Mouse (Mus musculus): ENCODE measurements around the gene Mrm3.
"Not testable (repeated sequence)": the region's sequence is repeated elsewhere in the genome, so short reads cannot be mapped to it uniquely, and the experiment has no call there.

The Mrm3 gene

DNA sequence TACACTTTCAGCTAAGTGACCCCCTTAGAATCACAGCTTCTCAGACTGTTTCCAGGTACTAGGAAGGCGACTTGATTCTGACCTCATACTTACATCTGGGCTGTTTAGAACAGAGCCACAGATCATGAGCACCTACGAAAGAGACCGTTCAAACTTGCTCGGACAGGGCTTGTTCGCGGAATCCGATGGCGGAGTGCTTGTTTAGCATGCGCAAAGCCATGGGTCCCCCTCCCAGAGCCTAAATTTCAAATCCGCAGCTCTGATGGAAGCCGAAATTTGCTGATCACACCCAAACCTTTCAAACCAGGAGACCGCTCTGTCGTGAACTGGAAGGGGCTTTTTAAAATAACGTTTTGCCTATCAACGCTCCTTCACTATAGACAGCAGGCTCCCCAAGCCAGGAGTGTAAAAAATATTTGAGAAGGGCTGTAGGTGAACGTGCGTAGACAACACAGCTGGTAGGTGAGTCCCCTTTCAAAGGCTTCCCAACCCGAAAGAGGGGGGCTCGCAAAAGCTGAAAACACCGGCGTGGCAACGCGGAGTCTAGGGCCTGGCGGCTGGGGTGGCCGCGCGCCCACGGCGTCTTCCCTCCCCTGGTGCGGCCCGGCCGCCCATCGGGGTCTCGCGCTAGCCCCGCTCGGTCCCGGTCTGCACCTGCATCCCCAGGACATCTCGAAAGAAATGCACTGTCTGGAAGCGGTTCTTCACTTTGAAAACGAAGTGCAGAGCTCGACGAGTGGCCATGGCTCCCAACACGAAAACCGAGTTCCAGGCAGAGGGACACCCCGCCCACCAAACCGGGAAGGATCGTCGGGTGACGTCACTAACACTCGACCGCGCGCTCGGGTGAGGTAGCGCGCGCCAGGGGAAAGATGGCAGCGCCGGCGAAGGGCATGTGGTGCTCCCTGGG, at the start of gene Mrm3, which contains the start of gene Glod4:
TSS of gene Mrm3 (plus strand) at position 815 of the 910 bp plus-strand sequence.
TSS of gene Glod4 (minus strand) at position 825 of the 910 bp plus-strand sequence.
- peak; percentile 95 for DNase-seq (ENCODE audit: extremely low spot score, low spot score)

DNA sequence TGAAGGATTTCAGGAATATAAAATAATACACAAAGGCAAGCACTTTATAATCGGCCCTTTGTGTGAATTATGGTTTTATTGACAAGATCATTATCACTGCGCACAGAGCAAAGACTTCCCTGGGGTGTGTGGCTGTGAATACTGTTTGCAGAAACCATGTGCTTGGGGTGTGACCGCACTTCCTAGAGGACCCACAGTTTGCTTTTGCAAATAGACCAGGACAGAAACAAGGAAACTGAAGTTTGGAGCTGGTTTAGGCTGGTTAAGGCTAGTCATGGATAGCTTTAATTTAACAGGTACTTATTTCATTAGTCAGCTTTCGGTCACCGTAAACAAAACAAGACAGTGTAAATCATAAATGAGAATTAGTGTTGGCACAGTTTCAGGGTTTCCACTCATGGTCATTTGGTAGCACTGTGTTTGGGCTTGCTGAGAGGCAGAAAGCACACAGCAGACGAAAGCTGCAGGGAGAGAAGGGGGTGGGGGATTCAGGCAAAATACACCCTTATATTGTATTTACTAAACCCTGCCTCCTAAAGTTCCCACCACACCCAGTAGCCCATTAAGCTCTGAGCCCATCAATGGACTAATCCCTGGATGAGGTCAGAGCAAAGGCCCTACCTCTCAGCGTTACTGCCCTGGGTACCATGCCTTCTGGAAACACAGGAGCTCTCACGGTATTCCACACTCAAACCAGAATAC, 47.1 kb upstream of the Mrm3 start:
- no peak for DNase-seq (ENCODE audit: extremely low spot score, low spot score)

DNA sequence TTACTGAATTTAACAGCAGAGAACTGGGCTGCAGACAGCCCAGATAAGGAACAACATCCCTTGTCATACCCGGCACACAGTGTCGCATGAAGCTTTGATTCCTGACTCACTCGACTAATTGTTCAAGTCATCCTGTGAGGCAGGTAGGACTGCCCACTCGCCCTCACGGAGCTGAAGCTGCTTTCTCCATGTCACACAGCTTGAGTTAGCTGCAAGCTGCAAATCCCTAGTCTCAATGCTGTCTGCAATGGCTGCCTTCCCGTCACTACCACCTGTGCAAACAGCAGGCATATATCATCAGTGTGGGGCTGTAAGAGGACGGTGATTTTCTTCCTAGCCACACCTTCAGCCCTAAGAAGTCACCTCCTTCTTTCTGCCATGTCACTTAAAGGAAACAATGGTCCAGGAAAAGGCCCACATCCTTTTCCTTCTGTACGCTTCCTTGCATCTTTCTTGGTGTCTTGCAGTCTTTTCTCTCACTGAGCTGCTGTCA, 46.5 kb upstream of the Mrm3 start:
- no peak for DNase-seq (ENCODE audit: extremely low spot score, low spot score)

DNA sequence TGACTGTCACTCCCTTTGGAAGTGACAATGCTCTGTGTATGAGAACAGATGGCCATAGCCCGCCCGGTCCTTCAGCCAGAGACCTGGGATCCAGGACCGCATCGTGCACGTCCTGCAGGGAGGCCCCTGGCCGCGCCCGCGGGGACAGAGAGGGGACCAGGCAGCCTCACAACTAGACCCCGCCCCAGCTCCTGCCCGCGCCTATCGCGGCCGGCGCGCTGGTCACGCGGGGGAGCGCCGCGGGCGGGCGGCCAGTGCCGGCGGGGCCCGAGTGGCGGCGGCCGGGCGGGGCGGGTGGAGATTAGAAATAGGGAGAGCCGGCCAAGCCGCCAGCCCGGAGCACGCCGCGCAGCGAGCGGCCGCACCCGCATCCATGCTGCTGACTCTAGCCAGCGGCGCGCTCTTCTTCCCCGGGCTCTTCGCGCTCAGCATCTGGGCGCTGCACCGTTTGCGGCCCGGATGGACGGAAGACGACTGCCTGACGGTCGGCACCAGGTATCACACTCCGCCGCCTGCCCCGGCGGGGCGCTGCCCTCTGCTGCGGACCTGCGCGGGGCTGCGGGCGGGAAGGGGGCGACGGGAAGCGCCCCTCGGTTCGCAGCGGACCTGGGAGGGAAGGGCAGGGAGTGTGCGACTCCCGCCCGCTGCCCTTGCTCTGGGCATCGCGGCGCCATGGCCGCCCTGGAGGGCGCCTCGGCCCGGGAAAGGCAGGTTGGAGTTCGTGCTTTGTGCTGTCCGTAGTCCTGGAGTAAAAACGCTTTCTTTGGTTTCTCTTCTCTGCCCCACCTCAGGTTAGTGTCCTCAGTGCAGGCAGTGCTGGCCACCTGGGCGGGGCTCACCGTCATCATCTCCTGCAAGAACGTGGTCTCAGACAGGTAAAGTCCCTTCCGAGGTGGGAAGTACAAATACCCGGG, 41.5 kb upstream of the Mrm3 start:
- peak; percentile 78 for DNase-seq (ENCODE audit: extremely low spot score, low spot score)

DNA sequence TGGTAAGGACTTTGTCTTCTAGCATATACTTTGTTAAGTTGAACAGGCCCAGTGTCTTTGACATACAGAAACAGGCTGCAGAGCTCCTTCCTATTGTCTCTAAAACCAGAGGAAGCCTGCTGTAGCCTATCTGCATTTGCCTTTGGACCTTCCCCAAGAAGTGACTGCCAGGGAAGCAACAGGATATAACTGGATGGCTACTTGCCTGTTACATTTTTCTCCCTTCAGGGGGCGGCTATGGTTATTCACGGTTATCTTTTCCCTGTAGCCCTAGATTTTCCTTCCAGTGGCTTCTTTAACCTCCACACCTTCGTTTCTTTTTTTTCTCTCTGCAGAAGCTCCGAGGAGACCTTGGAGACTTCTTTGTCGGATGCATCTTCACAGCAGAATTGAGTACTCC, 36.7 kb upstream of the Mrm3 start:
- no peak for DNase-seq (ENCODE audit: extremely low spot score, low spot score)

- no peak for DNase-seq (ENCODE audit: extremely low spot score, low spot score)
These were observed 33.1 kb upstream of the Mrm3 start for GRCm38 (mm10) chr11:76210228-76210985.

GRCm38 (mm10) chr11:76211595-76211994, 31.9 kb upstream of the Mrm3 start:
- DNase-seq (ENCODE audit: extremely low spot score, low spot score), result not testable (repeated sequence)

DNA sequence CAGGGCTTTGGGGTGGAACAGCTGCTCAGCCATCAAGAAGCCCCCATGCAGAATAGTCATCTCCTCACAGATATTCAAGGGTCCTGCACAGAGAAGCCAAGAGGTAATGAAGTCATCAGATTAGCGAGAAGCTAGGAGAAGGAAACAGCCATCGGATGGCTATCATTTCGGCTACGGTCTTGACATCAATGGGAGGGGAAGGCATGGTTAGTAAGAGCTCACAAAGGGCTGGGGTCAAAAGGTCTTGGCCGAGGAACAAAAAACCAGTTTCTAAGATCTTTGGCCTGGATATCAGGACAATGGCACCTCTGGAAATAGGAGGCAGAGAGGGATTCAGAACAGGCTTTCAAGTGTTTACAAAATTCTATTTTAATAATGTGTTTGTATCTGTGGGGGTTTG, 29.7 kb upstream of the Mrm3 start:
- no peak for DNase-seq (ENCODE audit: extremely low spot score, low spot score)

- no peak for DNase-seq (ENCODE audit: extremely low spot score, low spot score)
These were observed 28.5 kb upstream of the Mrm3 start for GRCm38 (mm10) chr11:76215011-76215410.

- DNase-seq (ENCODE audit: extremely low spot score, low spot score), result no peak
These were observed 27.4 kb upstream of the Mrm3 start for GRCm38 (mm10) chr11:76216049-76216540.

- DNase-seq (ENCODE audit: extremely low spot score, low spot score), result peak; percentile 58
These were observed 26.7 kb upstream of the Mrm3 start for GRCm38 (mm10) chr11:76216681-76217389.

DNA sequence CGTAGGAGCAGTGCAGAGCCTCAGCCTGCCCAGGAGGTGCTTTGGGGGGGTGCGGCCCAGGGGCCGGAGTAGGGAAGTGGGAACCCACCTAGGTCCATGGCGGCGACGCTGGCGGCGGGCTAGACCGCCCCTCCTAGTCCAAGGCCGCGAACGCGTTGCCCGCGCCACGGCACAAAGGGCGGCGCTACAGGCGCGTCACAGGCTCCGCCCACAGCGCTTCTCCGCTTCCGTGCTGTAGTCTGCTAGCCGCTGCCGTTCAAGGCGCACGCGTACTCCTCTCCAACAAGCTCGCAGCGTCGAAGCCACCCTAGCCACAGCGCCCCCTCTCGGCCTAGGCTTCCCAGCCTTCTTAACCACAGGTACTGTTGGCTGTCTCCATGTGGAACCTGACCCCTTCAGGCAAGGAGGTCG, 26.1 kb upstream of the Mrm3 start, which contains the start of the genes Dbil5 and Gemin4:
TSS of gene Dbil5 (plus strand) at position 219 of the 411 bp plus-strand sequence.
TSS of gene Gemin4 (minus strand) at position 275 of the 411 bp plus-strand sequence.
- DNase-seq (ENCODE audit: extremely low spot score, low spot score), result peak; percentile 98

- no peak for DNase-seq (ENCODE audit: extremely low spot score, low spot score)
These were observed 18.9 kb upstream of the Mrm3 start for GRCm38 (mm10) chr11:76224631-76225030.

- DNase-seq (ENCODE audit: extremely low spot score, low spot score), result no peak
These were observed 18.5 kb upstream of the Mrm3 start for GRCm38 (mm10) chr11:76225051-76225450.

DNA sequence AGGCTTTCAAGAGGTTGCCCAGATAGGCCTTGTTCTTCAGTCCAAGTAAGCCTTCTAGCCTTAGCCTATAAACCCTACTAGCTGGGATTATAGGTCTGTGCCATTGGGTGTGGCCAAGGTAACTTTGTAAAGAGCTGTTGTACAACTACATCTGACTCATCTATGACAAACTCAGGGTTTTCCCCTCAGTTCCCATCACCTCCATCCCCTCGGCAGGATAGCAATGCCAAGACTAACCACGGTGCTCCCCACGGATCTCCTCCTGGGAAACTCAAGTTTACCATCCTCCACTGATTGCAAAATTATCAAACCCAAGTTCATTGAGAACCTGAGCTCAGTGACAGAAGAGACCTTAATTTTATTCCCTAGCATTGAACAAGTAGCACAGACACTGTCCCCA, 7.4 kb upstream of the Mrm3 start:
- DNase-seq (ENCODE audit: extremely low spot score, low spot score), result no peak

DNA sequence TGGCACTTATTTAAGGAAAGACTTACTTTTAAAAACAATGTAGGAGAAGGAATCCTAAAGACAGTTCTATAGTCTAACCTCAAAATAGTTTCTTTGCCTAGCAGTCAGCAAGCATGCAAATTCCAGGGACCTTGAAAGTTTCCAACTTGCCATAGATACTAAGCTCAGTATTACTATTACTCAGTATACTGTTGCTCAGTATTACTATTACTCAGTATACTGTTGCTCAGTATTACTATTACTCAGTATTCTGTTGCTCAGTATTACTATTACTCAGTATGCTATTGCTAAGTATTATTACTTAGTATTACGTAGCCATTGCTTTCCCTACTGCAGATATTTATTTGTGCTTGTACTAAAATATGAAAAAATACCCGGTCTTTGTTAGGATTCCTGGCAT, 3.8 kb upstream of the Mrm3 start:
- no peak for DNase-seq (ENCODE audit: extremely low spot score, low spot score)

DNA sequence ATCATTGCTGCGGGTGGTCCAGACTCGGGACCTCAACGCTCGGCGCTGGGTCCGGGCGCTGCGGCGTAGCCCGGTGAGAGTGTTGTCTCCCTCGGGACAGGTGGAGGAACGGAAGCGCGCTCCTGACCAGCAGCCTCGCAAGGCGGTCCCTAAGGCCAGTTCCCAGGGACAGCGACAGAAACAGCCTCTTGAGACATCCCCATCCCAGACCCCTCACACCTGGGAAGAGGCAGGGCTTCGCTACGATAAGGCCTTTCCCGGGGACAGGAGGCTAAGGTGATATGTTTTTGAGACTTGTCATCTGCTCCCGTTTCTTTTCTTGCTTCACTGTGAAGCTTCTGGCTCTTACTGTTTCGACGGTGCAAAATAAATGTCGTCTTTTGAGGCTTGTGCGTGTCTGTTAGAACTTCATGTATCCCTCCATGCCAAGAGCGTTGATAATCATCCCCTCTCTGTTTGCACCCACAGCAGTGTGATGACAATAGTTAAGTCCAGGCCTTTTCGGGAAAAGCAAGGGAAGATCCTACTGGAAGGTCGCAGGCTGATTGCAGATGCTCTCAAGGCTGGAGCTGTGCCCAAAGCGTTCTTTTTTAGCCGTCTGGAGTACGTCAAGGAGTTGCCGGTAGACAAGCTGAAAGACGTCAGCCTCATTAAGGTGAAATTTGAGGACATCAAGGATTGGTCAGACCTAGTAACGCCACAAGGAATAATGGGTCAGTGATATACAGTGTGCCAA, 464 bp downstream of the Mrm3 start:
- no peak for DNase-seq (ENCODE audit: extremely low spot score, low spot score)

GRCm38 (mm10) chr11:76246439-76246838, 2.9 kb downstream of the Mrm3 start:
- no peak for DNase-seq (ENCODE audit: extremely low spot score, low spot score)

DNA sequence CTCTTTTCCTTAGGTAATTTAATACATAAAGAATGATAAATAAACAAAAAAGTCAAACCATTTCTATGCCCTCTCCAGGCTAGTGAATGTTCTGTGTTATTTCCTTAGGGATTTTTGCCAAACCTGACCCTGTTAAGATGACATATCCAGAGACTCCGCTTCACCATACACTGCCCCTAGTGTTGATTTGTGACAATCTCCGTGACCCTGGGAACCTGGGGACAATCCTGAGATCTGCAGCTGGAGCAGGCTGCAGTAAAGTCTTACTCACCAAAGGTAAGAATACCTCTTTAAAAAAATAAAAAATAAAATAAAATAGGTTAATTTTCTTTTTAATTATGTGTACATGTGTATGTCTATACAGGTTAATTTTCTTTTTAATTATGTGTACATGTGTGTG, 3.7 kb downstream of the Mrm3 start:
- DNase-seq (ENCODE audit: extremely low spot score, low spot score), result no peak

Data from neural tube, embryonic 10.5 days (tissue).